Mouse (Mus musculus): Measurements from ENCODE around the gene Nme4.

Nme4 gene

GRCm38 (mm10) chr17:26095121-26095740 lies at the start of gene Nme4:
Gene Nme4, minus strand, starts transcription at chr17:26095602.
- no peak for DNase-seq (ENCODE audit: low read depth, low spot score)

- no peak for DNase-seq (ENCODE audit: low read depth, low spot score)
Observed at GRCm38 (mm10) chr17:26143386-26143785, 48.0 kb upstream of the Nme4 start.

- no peak for DNase-seq (ENCODE audit: low read depth, low spot score)
Observed at GRCm38 (mm10) chr17:26142796-26143195, 47.4 kb upstream of the Nme4 start.

- no peak for DNase-seq (ENCODE audit: low read depth, low spot score)
Observed at GRCm38 (mm10) chr17:26138901-26139381, 43.5 kb upstream of the Nme4 start.

- peak; percentile 78 for DNase-seq (ENCODE audit: low read depth, low spot score)
Observed at GRCm38 (mm10) chr17:26138239-26138836, 42.9 kb upstream of the Nme4 start, which contains the start of gene Axin1. Gene Axin1, plus strand, starts transcription at chr17:26138688.

- DNase-seq (ENCODE audit: low read depth, low spot score): no peak
Observed at GRCm38 (mm10) chr17:26137751-26138130, 42.3 kb upstream of the Nme4 start.

GRCm38 (mm10) chr17:26137106-26137750 lies 41.8 kb upstream of the Nme4 start:
- DNase-seq (ENCODE audit: low read depth, low spot score): no peak

- peak; percentile 45 for DNase-seq (ENCODE audit: low read depth, low spot score)
Observed at GRCm38 (mm10) chr17:26131856-26132853, 36.8 kb upstream of the Nme4 start.

- DNase-seq (ENCODE audit: low read depth, low spot score): no peak
Observed at GRCm38 (mm10) chr17:26131062-26131732, 35.8 kb upstream of the Nme4 start.

- DNase-seq (ENCODE audit: low read depth, low spot score): no peak
Observed at GRCm38 (mm10) chr17:26125226-26125625, 29.8 kb upstream of the Nme4 start.

- DNase-seq (ENCODE audit: low read depth, low spot score): no peak
Observed at GRCm38 (mm10) chr17:26124560-26124959, 29.2 kb upstream of the Nme4 start.

- peak; percentile 97 for DNase-seq (ENCODE audit: low read depth, low spot score)
Observed at GRCm38 (mm10) chr17:26123267-26123684, 27.9 kb upstream of the Nme4 start, which contains the start of gene Mrpl28. Gene Mrpl28, plus strand, starts transcription at chr17:26123500.

- no peak for DNase-seq (ENCODE audit: low read depth, low spot score)
Observed at GRCm38 (mm10) chr17:26122431-26123140, 27.2 kb upstream of the Nme4 start.

GRCm38 (mm10) chr17:26119766-26120710 lies 24.6 kb upstream of the Nme4 start:
- DNase-seq (ENCODE audit: low read depth, low spot score): no peak

- DNase-seq (ENCODE audit: low read depth, low spot score): no peak
Observed at GRCm38 (mm10) chr17:26116503-26117258, 21.3 kb upstream of the Nme4 start.

GRCm38 (mm10) chr17:26115956-26116487 lies 20.6 kb upstream of the Nme4 start:
- no peak for DNase-seq (ENCODE audit: low read depth, low spot score)

GRCm38 (mm10) chr17:26115205-26115898 lies 19.9 kb upstream of the Nme4 start:
- no peak for DNase-seq (ENCODE audit: low read depth, low spot score)
